Mouse (Mus musculus): Measurements from ENCODE around the gene Zfyve28. TPM values are rescaled to one million over a fixed set of nuclear protein-coding genes. Genes with fewer than 3 reads are reported as not detected.

Gene Zfyve28
- polyA plus RNA-seq, 1 experiment from 2014 or later = 2.0 TPM

DNA sequence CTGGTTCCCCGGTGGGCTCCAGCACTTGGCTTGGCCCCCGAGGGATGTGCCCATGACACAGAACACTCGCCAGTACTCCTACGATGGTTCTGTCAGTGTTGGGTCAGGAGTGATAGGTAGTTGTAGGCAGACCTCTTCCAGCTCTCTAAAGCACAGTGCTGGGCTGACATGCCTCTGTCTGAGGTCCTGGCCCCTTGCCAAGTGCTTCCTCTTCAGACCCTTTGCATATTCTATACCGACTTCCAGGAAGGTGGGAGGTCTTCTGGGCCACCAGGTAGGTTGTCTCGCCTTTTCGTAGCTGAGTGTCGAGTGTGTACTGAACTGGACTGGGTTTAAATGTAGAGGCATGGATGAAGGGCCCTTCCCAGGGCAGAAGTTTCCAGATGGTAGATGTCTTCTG is 74.6 kb downstream of the Zfyve28 start:
- Histone ChIP-seq H3K27me3 (ENCODE audit: insufficient read depth, poor library complexity, severe bottlenecking) (no peaks in the 10 kb centered on the region), H3K36me3 (no peaks in the 10 kb centered on the region), H3K27ac (no peak overlapping the region), H3K9me3 (no peaks in the 10 kb centered on the region), H3K4me1 (replicated peaks) (0 out of 2 replicates have a peak, but pooled peaks cover 3% of the 10 kb centered on the region), H3K4me3 (no peak overlapping the region)
- DNase-seq (ENCODE audit: low spot score) = no peak
- WGBS = 81% methylated on average over 8 of the region's 8 CpGs

DNA sequence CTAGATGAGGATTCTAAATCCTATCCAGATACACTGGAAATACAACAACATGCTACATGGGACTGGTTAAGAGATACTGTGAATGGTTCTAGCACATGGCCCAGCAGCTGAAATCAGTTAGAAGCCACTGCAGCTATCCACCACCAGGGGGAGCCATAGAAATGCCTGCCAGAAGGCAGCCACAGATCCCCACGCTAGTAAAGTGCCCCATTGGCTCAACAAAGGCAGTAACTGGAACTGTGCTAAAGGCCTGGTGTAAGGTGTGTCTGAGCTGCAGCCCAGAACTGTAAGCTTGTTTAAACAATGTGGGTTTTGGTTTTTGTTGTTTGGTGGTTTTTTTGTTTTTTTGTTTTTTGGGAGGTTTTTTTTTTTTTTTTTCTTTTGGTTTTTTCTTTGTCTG is 78.0 kb downstream of the Zfyve28 start:
- Histone ChIP-seq H3K27me3 (ENCODE audit: insufficient read depth, poor library complexity, severe bottlenecking) (no peaks in the 10 kb centered on the region), H3K4me3 (no peak overlapping the region), H3K9me3 (no peaks in the 10 kb centered on the region), H3K27ac (no peak overlapping the region), H3K4me1 (replicated peaks) (peaks cover 10% of the 10 kb centered on the region), H3K36me3 (no peaks in the 10 kb centered on the region)
- 0% methylated on average over 1 of the region's 1 CpGs for WGBS
- peak; percentile 77 for DNase-seq (ENCODE audit: low spot score)

DNA sequence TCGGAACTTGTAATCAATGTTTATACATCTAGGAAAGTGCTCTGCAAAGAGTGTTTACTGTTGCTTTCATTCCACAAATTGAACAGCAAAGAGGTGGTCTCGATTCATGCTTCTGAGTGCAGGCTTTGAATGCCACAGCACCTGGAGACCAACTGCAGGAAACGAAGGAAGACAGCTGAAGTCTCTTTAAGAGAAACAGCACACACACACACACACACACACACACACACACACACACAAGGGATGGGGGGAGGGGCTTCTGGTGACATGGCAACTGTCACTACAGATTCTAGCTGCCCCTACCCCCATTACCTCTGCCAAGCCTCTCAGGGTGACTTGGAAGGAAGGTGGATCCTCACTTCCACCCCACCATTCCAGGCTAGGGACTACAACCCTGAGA is 80.7 kb downstream of the Zfyve28 start:
- Histone ChIP-seq H3K4me3 (no peak overlapping the region), H3K27ac (no peak overlapping the region), H3K27me3 (ENCODE audit: insufficient read depth, poor library complexity, severe bottlenecking) (no peaks in the 10 kb centered on the region), H3K9me3 (no peaks in the 10 kb centered on the region), H3K4me1 (replicated peaks) (peaks cover 10% of the 10 kb centered on the region), H3K36me3 (no peaks in the 10 kb centered on the region)
- DNase-seq (ENCODE audit: low spot score) = no peak
- WGBS = 65% methylated on average over 3 of the region's 3 CpGs

DNA sequence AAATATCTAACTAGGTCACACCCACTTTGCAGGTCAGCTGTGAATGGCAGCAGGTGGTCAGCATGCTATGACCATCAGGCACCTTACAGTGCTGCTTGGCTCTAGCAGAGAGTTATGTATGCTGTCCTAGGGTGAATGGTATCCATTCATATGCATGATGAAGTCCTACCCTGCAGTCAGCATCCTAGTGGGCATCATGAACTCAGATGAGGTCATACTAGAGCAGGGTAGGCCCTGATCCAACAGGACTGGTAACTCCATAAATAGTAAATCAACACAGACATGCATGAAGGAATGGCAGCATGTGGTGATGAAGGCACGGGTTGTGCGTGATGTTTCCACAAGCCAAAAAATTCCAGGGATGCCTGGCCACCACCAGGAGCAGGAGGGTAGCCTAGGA is 82.5 kb downstream of the Zfyve28 start:
- no peak overlapping the region for H3K4me3 ChIP-seq
- no peaks in the 10 kb centered on the region for H3K9me3 ChIP-seq
- peaks cover 10% of the 10 kb centered on the region for H3K4me1 ChIP-seq (replicated peaks)
- no peaks in the 10 kb centered on the region for H3K27me3 ChIP-seq (ENCODE audit: insufficient read depth, poor library complexity, severe bottlenecking)
- WGBS = 77% methylated on average over 2 of the region's 2 CpGs
- no peak for DNase-seq (ENCODE audit: low spot score)
- H3K36me3 ChIP-seq = no peaks in the 10 kb centered on the region
- no peak overlapping the region for H3K27ac ChIP-seq

DNA sequence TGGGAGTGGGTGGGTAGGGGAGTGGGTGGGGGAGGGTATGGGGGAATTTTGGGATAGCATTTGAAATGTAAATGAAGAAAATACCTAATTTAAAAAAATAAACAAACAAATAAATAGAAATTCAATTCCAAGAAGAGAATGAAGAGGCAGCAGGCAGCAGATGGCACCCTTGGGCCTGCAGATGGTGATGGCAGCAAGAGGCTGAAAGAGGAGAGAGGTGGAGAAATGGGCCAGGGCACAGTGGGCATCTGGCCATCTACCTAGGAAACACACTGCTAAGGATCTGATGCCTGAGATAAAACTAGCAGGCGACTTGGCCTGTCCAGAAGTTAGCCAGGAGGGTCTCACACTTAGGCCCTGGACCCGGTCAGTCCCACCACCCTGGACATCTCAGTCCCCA is 83.3 kb downstream of the Zfyve28 start:
- Histone ChIP-seq H3K4me3 (no peak overlapping the region), H3K27ac (no peak overlapping the region), H3K36me3 (no peaks in the 10 kb centered on the region), H3K4me1 (replicated peaks) (peaks cover 10% of the 10 kb centered on the region), H3K9me3 (no peaks in the 10 kb centered on the region), H3K27me3 (ENCODE audit: insufficient read depth, poor library complexity, severe bottlenecking) (no peaks in the 10 kb centered on the region)
- no peak for DNase-seq (ENCODE audit: low spot score)
- 85% methylated on average over 2 of the region's 2 CpGs for WGBS

DNA sequence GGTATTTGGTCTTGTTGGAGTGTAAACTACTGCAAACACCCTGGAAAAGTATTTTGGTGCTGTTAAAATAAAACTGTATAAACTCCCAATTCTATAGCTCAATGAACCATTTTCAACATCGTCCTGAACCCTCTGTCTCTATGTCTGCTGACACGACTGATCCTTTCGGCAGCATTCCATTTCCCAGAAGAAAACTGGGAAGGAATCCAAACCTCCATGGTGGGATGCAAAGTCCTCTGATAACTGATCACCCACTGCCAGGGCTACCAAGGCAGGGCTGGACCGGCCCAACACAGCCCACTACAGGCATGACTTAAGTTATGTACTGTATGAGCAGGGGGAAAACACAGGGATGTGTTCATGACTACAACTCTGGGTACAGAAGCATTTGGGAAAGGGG is 86.2 kb downstream of the Zfyve28 start:
- Histone ChIP-seq H3K4me3 (no peak overlapping the region), H3K36me3 (no peaks in the 10 kb centered on the region), H3K9me3 (no peaks in the 10 kb centered on the region), H3K27me3 (ENCODE audit: insufficient read depth, poor library complexity, severe bottlenecking) (no peaks in the 10 kb centered on the region), H3K27ac (no peak overlapping the region), H3K4me1 (replicated peaks) (0 out of 2 replicates have a peak, but pooled peaks cover 3% of the 10 kb centered on the region)
- no peak for DNase-seq (ENCODE audit: low spot score)
- WGBS = 93% methylated on average over 4 of the region's 4 CpGs

DNA sequence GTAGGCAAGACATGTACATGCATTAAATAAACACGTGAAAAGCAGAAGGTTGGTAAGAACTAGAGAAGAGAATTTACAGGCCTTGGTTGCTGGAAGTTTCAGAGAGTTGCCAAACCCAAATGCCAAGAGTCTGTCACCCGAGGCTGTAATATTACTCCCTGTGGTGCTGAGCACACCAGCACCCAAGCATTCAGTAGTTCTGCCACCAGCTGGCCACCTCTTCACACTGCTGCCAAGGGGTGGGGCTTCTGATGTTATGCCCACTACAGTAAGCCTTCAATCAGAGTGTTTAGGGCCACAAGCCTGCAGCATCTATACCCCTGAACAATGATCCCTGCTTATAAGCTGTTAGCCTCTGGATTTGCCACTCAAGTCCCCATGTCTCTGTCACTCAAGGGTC is 86.9 kb downstream of the Zfyve28 start:
- H3K27me3 ChIP-seq (ENCODE audit: insufficient read depth, poor library complexity, severe bottlenecking) = no peaks in the 10 kb centered on the region
- DNase-seq (ENCODE audit: low spot score) = no peak
- 80% methylated on average over 2 of the region's 2 CpGs for WGBS
- no peak overlapping the region for H3K4me3 ChIP-seq
- no peaks in the 10 kb centered on the region for H3K9me3 ChIP-seq
- H3K4me1 ChIP-seq (replicated peaks) = no peaks in the 10 kb centered on the region
- no peaks in the 10 kb centered on the region for H3K36me3 ChIP-seq
- no peak overlapping the region for H3K27ac ChIP-seq

DNA sequence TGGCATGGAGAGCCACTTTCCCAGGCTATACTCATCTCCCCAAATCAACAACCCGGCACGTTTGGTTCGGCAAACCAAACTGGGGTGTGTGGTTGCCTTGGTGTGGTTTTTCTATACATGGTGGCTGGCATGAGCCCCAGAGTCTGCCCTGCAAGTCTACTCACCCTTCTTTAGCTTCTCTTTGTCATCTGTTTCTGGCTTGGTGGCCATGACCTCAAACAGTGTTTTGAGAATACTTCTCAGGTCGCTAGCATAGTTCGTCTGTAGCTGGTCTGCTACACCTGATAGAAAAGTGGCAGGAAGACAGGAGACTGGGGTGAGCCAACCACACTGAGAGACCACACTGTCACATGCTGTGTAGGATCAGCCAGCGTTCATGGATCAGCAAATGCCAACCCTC is 89.6 kb downstream of the Zfyve28 start:
- Histone ChIP-seq H3K4me1 (replicated peaks) (no peaks in the 10 kb centered on the region), H3K36me3 (no peaks in the 10 kb centered on the region), H3K9me3 (no peaks in the 10 kb centered on the region), H3K27me3 (ENCODE audit: insufficient read depth, poor library complexity, severe bottlenecking) (no peaks in the 10 kb centered on the region), H3K4me3 (no peak overlapping the region), H3K27ac (no peak overlapping the region)
- no peak for DNase-seq (ENCODE audit: low spot score)
- WGBS = 88% methylated on average over 6 of the region's 6 CpGs

DNA sequence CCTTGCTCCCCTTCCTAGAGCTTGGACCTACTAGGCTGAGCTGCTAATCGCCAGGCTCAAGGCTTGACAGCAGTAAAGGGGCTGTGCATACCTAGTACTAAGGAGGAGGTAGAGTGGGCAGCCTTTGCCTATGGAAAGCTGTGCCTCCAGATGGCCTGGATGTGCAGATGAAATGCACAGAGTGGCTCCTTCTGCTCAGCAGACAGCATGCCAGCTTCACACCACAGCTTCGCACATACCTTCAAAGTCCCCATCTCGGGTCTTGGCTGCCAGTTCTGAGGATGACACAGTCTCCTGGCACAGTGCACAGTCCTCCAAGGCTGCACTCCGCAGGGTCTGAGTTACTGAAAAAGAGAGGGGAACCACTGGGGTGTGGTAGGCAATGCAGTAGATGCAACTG is 91.0 kb downstream of the Zfyve28 start:
- Histone ChIP-seq H3K4me3 (no peak overlapping the region), H3K27me3 (ENCODE audit: insufficient read depth, poor library complexity, severe bottlenecking) (no peaks in the 10 kb centered on the region), H3K9me3 (no peaks in the 10 kb centered on the region), H3K27ac (no peak overlapping the region), H3K4me1 (replicated peaks) (no peaks in the 10 kb centered on the region), H3K36me3 (no peaks in the 10 kb centered on the region)
- DNase-seq (ENCODE audit: low spot score) = no peak
- WGBS = 81% methylated on average over 4 of the region's 4 CpGs

DNA sequence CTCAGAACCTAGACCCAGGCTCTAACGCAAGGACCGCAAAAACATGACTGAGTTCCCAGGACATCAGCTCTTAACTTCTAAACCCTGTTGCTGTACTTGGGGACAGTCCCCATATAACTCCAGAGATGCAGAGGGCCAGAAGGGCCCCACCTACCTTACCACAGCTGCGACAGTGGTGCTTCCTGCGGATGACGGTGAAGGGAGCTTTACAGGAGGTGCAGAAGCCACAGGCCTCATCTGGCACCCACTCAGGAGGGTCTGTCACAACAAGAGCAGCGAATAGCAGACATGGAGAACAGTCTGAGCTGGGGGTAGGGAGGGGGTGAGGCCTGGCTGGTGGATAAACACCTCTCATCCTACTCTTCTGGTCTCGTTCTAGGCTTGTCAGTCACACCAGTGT is 91.8 kb downstream of the Zfyve28 start:
- Histone ChIP-seq H3K4me3 (no peak overlapping the region), H3K4me1 (replicated peaks) (no peaks in the 10 kb centered on the region), H3K27me3 (ENCODE audit: insufficient read depth, poor library complexity, severe bottlenecking) (no peaks in the 10 kb centered on the region), H3K36me3 (no peaks in the 10 kb centered on the region), H3K9me3 (no peaks in the 10 kb centered on the region), H3K27ac (no peak overlapping the region)
- no peak for DNase-seq (ENCODE audit: low spot score)
- WGBS = 85% methylated on average over 7 of the region's 7 CpGs

DNA sequence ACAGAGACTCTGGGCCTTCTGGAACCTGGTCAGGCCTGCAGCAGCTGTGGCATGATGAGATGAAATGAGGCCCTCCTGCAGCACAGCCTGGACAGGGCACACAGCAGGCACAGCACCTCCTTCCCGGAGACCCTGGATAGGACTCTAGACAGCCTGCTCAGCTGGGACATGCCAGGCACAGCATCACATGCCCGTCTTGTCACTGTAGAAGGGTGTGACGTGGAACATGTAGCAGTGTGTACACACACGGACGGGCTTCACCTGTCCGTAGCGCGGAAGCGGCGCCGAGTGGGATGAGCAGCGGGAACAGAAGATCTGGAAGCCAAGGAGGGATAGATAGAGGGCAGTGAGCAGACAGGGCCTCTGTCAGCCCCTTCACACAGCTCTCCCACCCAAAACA is 92.5 kb downstream of the Zfyve28 start:
- no peaks in the 10 kb centered on the region for H3K27me3 ChIP-seq (ENCODE audit: insufficient read depth, poor library complexity, severe bottlenecking)
- no peak for DNase-seq (ENCODE audit: low spot score)
- H3K9me3 ChIP-seq = no peaks in the 10 kb centered on the region
- H3K27ac ChIP-seq = no peak overlapping the region
- WGBS = 94% methylated on average over 12 of the region's 12 CpGs
- H3K4me1 ChIP-seq (replicated peaks) = no peaks in the 10 kb centered on the region
- H3K4me3 ChIP-seq = no peak overlapping the region
- no peaks in the 10 kb centered on the region for H3K36me3 ChIP-seq

DNA sequence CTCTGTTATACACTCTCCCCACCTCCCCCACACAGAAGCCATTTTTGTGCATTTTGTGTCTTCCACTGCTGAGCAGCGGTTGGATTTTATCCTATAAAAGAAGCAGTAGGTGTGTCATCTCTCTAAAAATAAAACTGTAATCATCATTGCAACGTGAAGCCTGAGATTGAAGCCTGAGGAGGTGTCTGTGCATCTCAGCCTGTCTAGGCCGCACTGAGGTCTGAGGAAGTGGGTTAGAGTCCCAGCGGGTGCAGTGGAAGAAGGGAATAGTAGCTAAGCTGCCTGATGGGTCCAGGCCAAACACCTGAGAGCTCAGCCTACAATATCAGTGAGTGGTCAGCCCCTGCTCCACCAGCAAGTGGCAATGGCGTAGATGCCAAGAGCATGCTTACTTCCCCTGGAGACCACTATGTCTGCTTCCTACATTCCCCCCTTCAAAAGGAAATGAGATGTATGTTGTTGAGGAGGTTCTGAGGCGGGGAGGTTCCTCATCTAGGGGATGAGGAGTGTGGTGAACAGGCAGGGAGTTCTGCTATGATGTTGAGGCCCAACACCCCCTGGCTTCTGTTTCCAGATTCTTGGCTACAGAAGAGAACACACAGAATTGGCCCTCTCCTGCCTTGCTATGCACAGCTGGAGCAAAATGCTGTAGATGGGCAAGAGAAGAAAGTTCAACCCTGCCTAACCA is 93.1 kb downstream of the Zfyve28 start:
- H3K4me1 ChIP-seq (replicated peaks) = no peaks in the 10 kb centered on the region
- no peaks in the 10 kb centered on the region for H3K36me3 ChIP-seq
- H3K27ac ChIP-seq = no peak overlapping the region
- no peak for DNase-seq (ENCODE audit: low spot score)
- no peaks in the 10 kb centered on the region for H3K27me3 ChIP-seq (ENCODE audit: insufficient read depth, poor library complexity, severe bottlenecking)
- H3K9me3 ChIP-seq = no peaks in the 10 kb centered on the region
- H3K4me3 ChIP-seq = no peak overlapping the region
- WGBS = 81% methylated on average over 6 of the region's 6 CpGs

DNA sequence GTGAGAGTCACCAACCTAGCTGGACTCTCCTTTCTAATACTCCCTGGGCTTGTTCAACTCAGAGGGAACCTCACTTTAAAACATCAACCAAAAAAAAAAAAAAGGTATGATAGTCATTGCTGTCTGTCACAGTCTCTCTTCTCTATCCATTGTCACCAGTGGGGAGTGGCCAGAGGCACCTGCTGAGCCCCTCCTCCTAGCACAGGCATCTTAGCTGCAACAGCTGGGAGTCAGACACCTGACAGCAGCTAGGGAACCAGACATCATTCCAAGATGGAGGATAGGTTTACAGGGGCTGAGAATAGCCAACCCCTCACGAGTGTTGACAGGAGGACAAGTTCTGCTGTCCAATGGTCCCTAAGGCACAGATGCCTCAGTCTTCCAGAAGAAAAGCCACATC is 93.8 kb downstream of the Zfyve28 start:
- DNase-seq (ENCODE audit: low spot score) = no peak
- no peak overlapping the region for H3K4me3 ChIP-seq
- no peaks in the 10 kb centered on the region for H3K9me3 ChIP-seq
- no peaks in the 10 kb centered on the region for H3K36me3 ChIP-seq
- no peaks in the 10 kb centered on the region for H3K27me3 ChIP-seq (ENCODE audit: insufficient read depth, poor library complexity, severe bottlenecking)
- 68% methylated on average over 1 of the region's 1 CpGs for WGBS
- H3K4me1 ChIP-seq (replicated peaks) = 0 out of 2 replicates have a peak, but pooled peaks cover 1% of the 10 kb centered on the region
- H3K27ac ChIP-seq = no peak overlapping the region

DNA sequence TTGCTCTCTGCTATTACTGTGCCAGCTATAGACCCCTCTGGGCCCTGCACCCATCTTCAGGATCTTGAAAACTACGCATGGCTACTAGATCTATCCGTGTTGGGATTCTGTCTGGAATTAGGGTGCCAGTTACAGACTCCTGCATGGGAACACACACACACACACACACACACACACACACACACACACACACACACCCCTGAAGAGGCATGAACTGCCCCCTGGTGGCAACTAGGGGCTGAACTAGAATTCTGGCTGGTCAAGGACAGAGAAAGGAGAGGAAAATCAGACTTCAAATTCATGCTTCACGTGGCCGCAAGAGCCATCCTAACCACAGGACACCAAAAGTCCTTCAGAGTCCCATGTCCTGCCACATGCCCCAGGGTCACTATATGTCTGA is 96.4 kb downstream of the Zfyve28 start:
- Histone ChIP-seq H3K27me3 (ENCODE audit: insufficient read depth, poor library complexity, severe bottlenecking) (no peaks in the 10 kb centered on the region; the same call in 1 of the 2 replicates), H3K4me1 (replicated peaks) (peaks cover 17% of the 10 kb centered on the region), H3K36me3 (no peaks in the 10 kb centered on the region), H3K27ac (no peak overlapping the region), H3K4me3 (no peak overlapping the region), H3K9me3 (no peaks in the 10 kb centered on the region)
- no peak for DNase-seq (ENCODE audit: low spot score)
- WGBS = 81% methylated on average over 4 of the region's 4 CpGs
